Mouse (Mus musculus) Muller cell, postnatal 12 days (primary cell): ENCODE data around the gene Nr6a1.

ENCODE experiments used
- DNase-seq: peaks from one replicate; pipeline ENCODE4 v3.0.0-alpha.2; 2015; ENCODE audit errors: inconsistent ontology term

The Nr6a1 gene

DNA sequence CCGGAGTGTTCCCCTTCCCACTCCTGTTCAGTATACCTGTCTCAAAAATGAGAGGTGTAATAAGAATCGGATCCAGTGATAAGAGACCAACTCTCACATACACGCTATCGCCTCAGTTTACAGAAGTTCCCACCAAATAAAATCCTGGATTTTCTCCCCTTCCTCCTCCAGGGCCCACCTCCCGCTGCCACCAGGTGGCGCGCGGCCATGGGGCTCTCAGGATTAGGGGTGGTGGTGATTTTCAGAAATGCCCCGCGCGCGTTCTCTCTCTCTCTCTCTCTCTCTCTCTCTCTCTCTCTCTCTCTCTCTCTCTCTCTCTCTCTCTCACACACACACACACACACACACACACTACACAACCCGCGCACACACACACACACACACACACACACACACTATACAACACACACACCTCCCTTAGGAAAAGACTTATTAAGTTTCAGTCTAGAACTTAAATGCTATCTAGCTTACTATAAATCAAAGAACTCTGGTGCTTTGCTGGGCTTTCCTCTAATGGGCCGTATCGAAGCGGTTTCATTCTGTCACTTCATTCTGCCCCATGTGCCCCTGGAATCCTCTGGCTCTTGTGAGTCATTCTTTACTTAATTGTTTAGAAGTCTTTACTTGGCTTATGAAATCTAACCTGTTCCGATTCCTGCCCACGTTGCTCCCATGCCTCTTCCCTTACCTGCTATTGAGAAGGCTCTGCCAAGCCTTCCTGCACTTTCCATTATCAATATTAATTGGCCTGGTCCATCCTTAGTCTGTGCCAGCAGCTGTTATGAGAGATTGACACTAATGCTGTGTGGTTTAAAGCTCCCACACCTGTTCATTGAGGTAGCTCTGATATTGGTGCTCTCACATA is at the start of gene Nr6a1:
Gene Nr6a1 (minus strand): TSS at position 574 of the 865 bp plus-strand sequence.
- peak; percentile 91 for DNase-seq

DNA sequence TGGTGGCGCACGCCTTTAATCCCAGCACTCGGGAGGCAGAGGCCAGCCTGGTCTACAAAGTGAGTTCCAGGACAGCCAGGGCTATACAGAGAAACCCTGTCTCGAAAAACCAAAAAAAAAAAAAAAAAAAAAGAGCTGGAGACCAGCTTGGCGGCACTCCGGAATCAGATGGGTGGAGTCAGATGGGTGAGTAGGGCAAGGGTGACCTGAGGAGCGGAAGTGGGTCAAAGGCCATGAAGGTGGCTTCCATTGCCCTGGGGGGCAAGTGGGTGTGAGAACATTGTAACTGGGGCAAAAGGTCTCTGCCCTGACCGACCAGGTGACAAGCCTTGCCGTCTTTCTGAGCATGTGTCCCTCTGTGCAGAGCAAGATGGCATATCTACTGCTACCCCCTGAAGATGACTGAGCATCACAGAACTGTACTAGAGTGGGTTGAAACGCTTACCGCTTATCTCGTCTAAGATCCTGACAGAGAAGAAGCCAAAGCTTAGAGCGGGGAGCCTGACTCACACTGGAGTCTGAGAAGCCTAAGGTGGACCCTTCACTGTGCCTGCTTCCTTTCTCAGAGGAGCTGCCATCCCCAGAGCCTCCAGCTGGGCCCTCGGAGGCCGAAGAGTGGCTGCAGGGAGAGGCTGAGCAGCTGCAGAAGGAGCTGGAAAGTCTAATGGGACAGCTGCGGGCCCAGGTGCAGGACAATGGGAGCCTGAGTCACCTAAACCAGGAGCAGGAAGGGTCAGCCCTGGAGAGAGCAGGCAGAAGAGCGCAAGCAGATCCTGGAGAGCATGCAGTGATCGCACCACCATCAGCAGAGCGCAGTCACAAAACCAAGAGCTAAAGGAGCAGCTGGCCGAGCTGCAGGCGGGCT is 48.7 kb upstream of the Nr6a1 start:
- no peak for DNase-seq

GRCm38 (mm10) chr2:38975181-38975580 is 47.7 kb upstream of the Nr6a1 start:
- DNase-seq: no peak

DNA sequence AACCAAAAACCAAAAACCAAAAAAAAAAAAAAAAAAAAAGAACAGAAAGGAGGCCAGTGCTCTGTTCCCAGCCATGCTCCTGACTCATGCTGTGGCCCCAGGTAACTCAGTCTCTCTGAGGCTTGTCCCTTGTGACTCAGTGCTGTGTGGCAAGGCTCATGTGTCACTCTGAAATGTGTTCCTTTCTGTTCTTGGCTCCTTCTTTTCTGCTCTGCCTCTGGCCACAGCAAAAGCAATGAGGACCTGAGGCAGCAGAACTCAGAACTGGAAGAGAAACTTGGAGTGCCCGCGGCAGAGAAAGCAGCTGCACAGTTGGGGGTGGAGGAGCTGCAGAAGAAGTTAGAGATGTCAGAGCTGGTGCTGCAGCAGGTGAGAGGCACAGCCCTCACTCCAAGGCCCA is 46.7 kb upstream of the Nr6a1 start:
- peak; percentile 36 for DNase-seq

GRCm38 (mm10) chr2:38973701-38974100 is 46.2 kb upstream of the Nr6a1 start:
- DNase-seq: no peak

GRCm38 (mm10) chr2:38973223-38973622 is 45.7 kb upstream of the Nr6a1 start:
- DNase-seq: no peak

DNA sequence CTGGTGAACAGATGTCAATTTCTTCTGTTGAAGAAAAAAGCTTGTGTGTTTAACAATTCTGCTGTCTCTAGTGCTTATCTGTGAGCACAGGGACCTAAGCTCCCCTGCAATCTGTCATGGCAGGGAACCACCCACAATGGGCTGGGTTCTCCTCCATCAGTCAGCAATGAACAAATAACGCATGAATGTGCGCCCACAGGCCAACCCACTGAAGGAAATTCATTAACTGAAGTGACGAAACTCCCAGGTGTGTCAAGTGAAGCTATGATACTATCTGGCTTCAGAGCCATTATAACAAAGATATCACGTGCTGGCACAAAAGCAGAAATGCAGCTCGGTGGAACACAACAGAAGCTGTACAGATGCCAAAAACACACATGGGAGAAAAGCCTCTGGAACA is 42.6 kb upstream of the Nr6a1 start:
- no peak for DNase-seq

DNA sequence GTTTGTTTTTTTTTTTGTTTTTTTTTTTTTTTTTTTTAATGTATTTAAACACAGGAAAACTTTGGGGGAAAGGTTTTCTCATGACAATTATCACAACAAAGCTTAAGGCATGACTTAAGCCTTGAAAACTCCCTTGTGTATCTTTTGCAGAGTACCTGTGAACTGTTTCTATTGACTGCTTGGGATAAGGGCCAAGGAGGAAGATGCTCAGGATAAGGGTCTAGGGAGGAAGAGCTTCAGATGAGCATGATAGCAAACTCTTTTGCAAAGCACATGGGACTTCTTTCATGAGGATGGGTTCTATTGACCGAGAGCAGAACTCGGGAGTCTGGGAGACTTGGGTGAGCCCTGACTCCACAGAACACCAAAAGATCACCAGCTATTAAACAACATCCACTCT is 42.2 kb upstream of the Nr6a1 start:
- no peak for DNase-seq

- no peak for DNase-seq
Observed at GRCm38 (mm10) chr2:38964198-38964597, 36.7 kb upstream of the Nr6a1 start.

GRCm38 (mm10) chr2:38957671-38958223 is 30.3 kb upstream of the Nr6a1 start:
- DNase-seq: no peak

DNA sequence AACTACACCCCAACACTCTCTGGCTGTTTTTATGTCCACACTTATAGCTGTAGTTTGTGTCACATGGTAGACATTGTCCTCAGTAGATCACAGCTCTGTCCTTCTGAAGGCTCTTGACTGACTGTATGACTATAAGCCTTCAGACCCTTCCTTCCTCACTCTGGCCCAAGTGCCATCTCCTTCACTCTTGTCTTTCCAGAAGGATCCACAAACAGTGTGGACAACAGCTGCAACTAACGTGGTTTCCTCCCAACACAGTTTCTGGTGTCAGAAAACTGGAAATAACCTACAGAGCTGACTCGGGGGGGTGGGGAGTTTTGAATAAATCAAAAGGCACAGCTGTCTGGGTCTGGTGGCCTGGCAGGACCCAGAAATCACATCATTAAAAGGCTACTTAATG is 28.6 kb upstream of the Nr6a1 start:
- DNase-seq: no peak

- peak; percentile 87 for DNase-seq
Observed at GRCm38 (mm10) chr2:38953152-38953883, 25.8 kb upstream of the Nr6a1 start.

- DNase-seq: peak; percentile 97
Observed at GRCm38 (mm10) chr2:38950281-38950719, 22.8 kb upstream of the Nr6a1 start.

DNA sequence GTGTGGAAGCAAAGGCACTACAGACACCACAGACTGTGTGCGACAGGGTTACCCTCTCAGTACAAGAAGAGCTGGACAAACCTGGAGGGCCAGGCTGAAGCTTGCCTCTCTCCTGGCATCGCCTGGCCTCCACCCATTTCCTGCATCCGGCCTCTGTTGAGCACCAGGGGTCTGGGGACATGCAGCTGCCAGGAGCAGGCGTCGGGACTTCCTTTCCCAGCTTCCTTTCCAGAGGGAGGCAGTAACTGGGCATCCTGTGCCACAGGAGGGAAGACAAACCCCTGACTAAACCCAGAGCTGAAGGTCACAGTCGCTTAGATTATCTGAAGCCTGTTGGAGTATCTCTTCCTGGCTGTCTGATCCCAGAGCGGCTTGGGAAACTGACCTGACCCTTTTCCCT is 20.1 kb upstream of the Nr6a1 start:
- DNase-seq: no peak

GRCm38 (mm10) chr2:38944460-38945161 is 17.1 kb upstream of the Nr6a1 start:
- DNase-seq: peak; percentile 73

DNA sequence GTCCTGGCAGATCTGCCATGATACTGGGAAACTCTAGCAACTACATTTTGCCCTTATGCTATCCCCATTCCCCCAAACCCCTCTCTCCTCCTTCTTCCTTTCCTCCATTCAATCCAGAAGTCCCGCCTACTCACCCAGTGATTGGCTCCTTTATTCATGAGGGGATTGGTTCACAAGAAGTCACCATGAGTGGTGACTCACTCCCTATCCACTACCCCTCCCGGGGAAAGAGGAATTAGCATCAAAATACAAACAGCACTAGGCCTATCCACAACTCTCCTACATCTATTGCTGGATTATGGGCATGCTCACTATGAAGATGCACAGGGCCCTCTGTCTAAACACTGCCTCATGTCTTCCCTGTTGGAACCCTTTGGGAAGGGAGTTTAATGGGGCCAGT is 16.5 kb upstream of the Nr6a1 start:
- peak; percentile 43 for DNase-seq

DNA sequence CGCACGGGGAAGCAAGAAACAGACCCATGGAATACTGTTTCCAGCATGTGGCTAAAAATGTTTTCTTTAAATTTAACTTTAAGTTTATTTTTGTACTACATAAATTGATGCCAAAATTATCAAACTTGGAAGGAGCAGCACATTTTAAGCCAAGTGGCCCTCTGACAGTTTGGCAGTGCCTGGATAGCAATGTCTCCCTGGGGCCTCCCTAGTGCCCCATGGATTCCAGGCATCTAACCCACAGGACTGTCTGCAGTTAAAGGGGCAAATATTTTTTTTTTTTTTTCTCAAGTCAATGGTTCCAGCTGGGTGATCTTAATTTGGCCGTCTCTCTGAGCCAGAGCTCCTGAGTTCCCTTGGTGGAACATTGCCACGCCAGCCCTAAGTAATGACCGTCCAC is 15.7 kb upstream of the Nr6a1 start:
- DNase-seq: no peak

GRCm38 (mm10) chr2:38941898-38942297 is 14.4 kb upstream of the Nr6a1 start:
- no peak for DNase-seq

GRCm38 (mm10) chr2:38941426-38941825 is 13.9 kb upstream of the Nr6a1 start:
- no peak for DNase-seq

- no peak for DNase-seq
Observed at GRCm38 (mm10) chr2:38939047-38939446, 11.6 kb upstream of the Nr6a1 start.

- no peak for DNase-seq
Observed at GRCm38 (mm10) chr2:38938007-38938406, 10.5 kb upstream of the Nr6a1 start.
